Comparison of ENCODE assay signal across 8 mouse cellular contexts in genomic region chr11:120189459-120190312, GRCm38 (mm10). TPM values are rescaled to one million over a fixed set of nuclear protein-coding genes. Genes with fewer than 3 reads are reported as not detected.
DNase-seq lines count a peak whose midpoint lies in the region; ATAC-seq and TF ChIP-seq lines count a peak whose summit lies in the region.

No protein-coding gene starts in this region.

- peaks cover 36% of the 10 kb centered on the region for H3K4me1 ChIP-seq in embryonic facial prominence, embryonic 12.5 days
- 0 out of 2 replicates have a peak, but pooled peaks cover 4% of the 10 kb centered on the region for H3K4me1 ChIP-seq in intestine, postnatal 0 days (replicated peaks; ENCODE audit: control insufficient read depth, insufficient read depth, low read length)
- peaks cover 42% of the 10 kb centered on the region for H3K4me1 ChIP-seq in midbrain, embryonic 10.5 days

- intact Hi-C loops in left cerebral cortex, postnatal 36 days (cut with DNase I) = loop anchor here (1.0 kb wide), 2 partner anchors 41 to 119 kb away; no protein-coding TSS in a partner anchor

- WGBS in embryonic facial prominence, embryonic 12.5 days = under 1% methylated on average over 61 of the region's 68 CpGs
- WGBS in intestine, postnatal 0 days = under 1% methylated on average over 66 of the region's 68 CpGs
- whole genome bisulfite sequencing in midbrain, embryonic 10.5 days = under 1% methylated on average over 68 of the region's 68 CpGs

- TF ChIP-seq CTCF in intestine, postnatal 0 days (IDR thresholded peaks at IDR 0.05; ENCODE audit: low read depth) = 0 out of 2 replicates have a peak, but pooled peaks have one; percentile 1

- peak overlapping the region; percentile 67 for H3K4me3 ChIP-seq in embryonic facial prominence, embryonic 12.5 days
- H3K4me3 ChIP-seq in intestine, postnatal 0 days (ENCODE audit: low read depth, low read length) = peak overlapping the region; percentile 90
- H3K4me3 ChIP-seq in midbrain, embryonic 10.5 days = peak overlapping the region; percentile 96

- H3K27me3 ChIP-seq in embryonic facial prominence, embryonic 12.5 days = no peaks in the 10 kb centered on the region
- no peaks in the 10 kb centered on the region for H3K27me3 ChIP-seq in intestine, postnatal 0 days (replicated peaks; ENCODE audit: control insufficient read depth, insufficient read depth, low read length)
- no peaks in the 10 kb centered on the region; the same call in 1 of the 2 replicates for H3K27me3 ChIP-seq in midbrain, embryonic 10.5 days (ENCODE audit: low read depth, poor library complexity, severe bottlenecking)

- H3K27ac ChIP-seq in embryonic facial prominence, embryonic 12.5 days = peak overlapping the region; percentile 97
- peak overlapping the region; percentile 93 for H3K27ac ChIP-seq in intestine, postnatal 0 days (ENCODE audit: low read depth, low read length)
- peak overlapping the region; percentile 100 for H3K27ac ChIP-seq in midbrain, embryonic 10.5 days (replicated peaks)

- peak; percentile 100 for DNase-seq in adrenal gland, postnatal 36 days
- DNase-seq in left cerebral cortex, postnatal 36 days (ENCODE audit: low spot score in 2 of 2) = peak; percentile 96 to 97
- DNase-seq in midbrain, embryonic 10.5 days (ENCODE audit: low spot score) = peak; percentile 100
- DNase-seq in right cerebral cortex, postnatal 36 days (ENCODE audit: low spot score in 2 of 2) = peak; percentile 99
- DNase-seq in urinary bladder, postnatal 4 days (ENCODE audit: low spot score in 2 of 2) = peak; percentile 98 to 99

- ATAC-seq in embryonic facial prominence, embryonic 12.5 days (ENCODE audit: insufficient number of reproducible peaks, insufficient read depth, low FRiP score, low TSS enrichment) = peak; percentile 93
- ATAC-seq in granulocyte monocyte progenitor cell, adult 5-6 weeks (replicated peaks; ENCODE audit: poor library complexity, severe bottlenecking) = peak; percentile 98
- ATAC-seq in intestine, postnatal 0 days = peak; percentile 92

- H3K4me2 ChIP-seq in embryonic facial prominence, embryonic 12.5 days (replicated peaks) = peak overlapping the region; percentile 96
- H3K4me2 ChIP-seq in intestine, postnatal 0 days (replicated peaks; ENCODE audit: low read depth) = peak overlapping the region; percentile 84

- peak overlapping the region; percentile 96 for H3K9ac ChIP-seq in embryonic facial prominence, embryonic 12.5 days
- peak overlapping the region; percentile 90 for H3K9ac ChIP-seq in intestine, postnatal 0 days (ENCODE audit: low read depth, low read length)

- no peaks in the 10 kb centered on the region for H3K9me3 ChIP-seq in embryonic facial prominence, embryonic 12.5 days
- H3K9me3 ChIP-seq in intestine, postnatal 0 days (ENCODE audit: control insufficient read depth) = no peaks in the 10 kb centered on the region
- no peaks in the 10 kb centered on the region for H3K9me3 ChIP-seq in midbrain, embryonic 10.5 days (replicated peaks)

- H3K36me3 ChIP-seq in embryonic facial prominence, embryonic 12.5 days = no peaks in the 10 kb centered on the region
- H3K36me3 ChIP-seq in intestine, postnatal 0 days (ENCODE audit: control insufficient read depth, insufficient read depth) = 0 out of 2 replicates have a peak, but pooled peaks cover 4% of the 10 kb centered on the region
- H3K36me3 ChIP-seq in midbrain, embryonic 10.5 days = peaks cover 22% of the 10 kb centered on the region

RNA-seq across cellular contexts. Expression of gene Slc38a10, which starts 38.5 kb away (rescaled TPM):
- 100 to 1,000 TPM; 156 to 163 TPM for total RNA-seq in adrenal gland, postnatal 36 days (2021)
- 95.0 and 99.5 TPM in 2 replicates for polyA plus RNA-seq in embryonic facial prominence, embryonic 12.5 days (2016; fragmentation: Nextera tagmentation; extraction: Ambion mirVana)
- 58.8 and 62.4 TPM in 2 replicates for total RNA-seq in granulocyte monocyte progenitor cell, adult 5-6 weeks (2014; fragmentation: Nextera tagmentation)
- total RNA-seq in granulocyte monocyte progenitor cell, adult 5-6 weeks (2017) = 43.5 and 51.5 TPM in 2 replicates
- polyA plus RNA-seq in intestine, postnatal 0 days (2015; fragmentation: Nextera tagmentation; extraction: Ambion mirVana) = 56.4 and 57.3 TPM in 2 replicates
- 10 to 100 TPM; 80.8 to 86.4 TPM for total RNA-seq in left cerebral cortex, postnatal 36 days (2021)
- polyA plus RNA-seq in midbrain, embryonic 10.5 days (2016; fragmentation: Nextera tagmentation; extraction: Ambion mirVana) = 87.1 and 97.9 TPM in 2 replicates

RNA-seq across cellular contexts. Expression of gene Bahcc1, which starts 43.1 kb away (rescaled TPM):
- 10 to 100 TPM; 17.5 TPM for total RNA-seq in adrenal gland, postnatal 36 days (2021)
- 16.8 and 18.8 TPM in 2 replicates for polyA plus RNA-seq in embryonic facial prominence, embryonic 12.5 days (2016; fragmentation: Nextera tagmentation; extraction: Ambion mirVana)
- 22.5 and 22.9 TPM in 2 replicates for total RNA-seq in granulocyte monocyte progenitor cell, adult 5-6 weeks (2014; fragmentation: Nextera tagmentation)
- 4.7 and 5.9 TPM in 2 replicates for total RNA-seq in granulocyte monocyte progenitor cell, adult 5-6 weeks (2017)
- polyA plus RNA-seq in intestine, postnatal 0 days (2015; fragmentation: Nextera tagmentation; extraction: Ambion mirVana) = 3.1 and 4.2 TPM in 2 replicates
- total RNA-seq in left cerebral cortex, postnatal 36 days (2021) = 10 to 100 TPM; 15.3 to 20.9 TPM
- 14.3 and 16.6 TPM in 2 replicates for polyA plus RNA-seq in midbrain, embryonic 10.5 days (2016; fragmentation: Nextera tagmentation; extraction: Ambion mirVana)

Comparison
In these comparisons a context has a peak if more than half of its experiments do, and no peak if none do; other contexts are left out.
1. Peak in every context shown above with its lines: DNase-seq, ATAC-seq, H3K4me3 ChIP-seq and H3K27ac ChIP-seq.